Mouse (Mus musculus): ENCODE results near the gene Dydc1. TPM values are rescaled to one million over a fixed set of nuclear protein-coding genes. Genes with fewer than 3 reads are reported as not detected.
"Not testable (repeated sequence)": the region's sequence is repeated elsewhere in the genome, so short reads cannot be mapped to it uniquely, and the experiment has no call there.

Dydc1 gene
- polyA plus RNA-seq (2016; fragmentation: Nextera tagmentation; extraction: Ambion mirVana): 0.22 TPM in 1 of 2 replicates, not detected in the other

DNA sequence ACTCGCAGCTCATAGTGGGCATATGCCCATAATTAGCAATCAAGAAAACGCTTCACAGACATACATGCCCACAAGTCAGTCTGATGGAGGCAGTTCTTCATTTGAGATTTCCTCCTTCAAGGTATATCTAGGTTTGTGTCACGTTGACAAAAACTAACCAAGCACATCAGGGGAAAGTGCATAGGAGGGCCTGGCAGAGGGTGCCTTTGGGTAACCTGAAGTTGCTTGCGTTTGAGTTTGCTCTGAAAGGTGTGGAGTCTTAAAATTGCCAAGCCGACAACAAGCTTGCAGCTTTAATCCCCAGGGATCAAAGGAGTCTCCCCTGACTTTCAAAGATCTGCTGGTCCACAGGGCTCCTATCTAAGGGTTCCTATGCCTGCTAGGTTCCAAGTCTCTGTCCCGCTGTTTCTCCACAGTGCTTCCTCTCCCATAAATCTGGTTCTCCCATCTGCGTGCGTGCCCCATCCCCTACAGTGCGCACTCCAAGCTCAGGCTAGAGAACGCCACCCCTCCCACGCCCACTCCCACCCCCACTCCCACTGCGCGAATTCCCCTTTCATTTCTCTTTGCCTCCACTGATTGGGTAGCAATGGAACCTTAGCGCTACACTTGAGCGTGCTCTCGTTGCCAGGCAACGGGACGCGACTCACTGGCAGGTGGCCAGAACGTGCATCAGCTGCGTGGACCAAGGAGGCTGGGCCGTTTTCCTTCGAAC, at the start of gene Dydc1:
Dydc1 (plus strand) TSS at position 683 of the 715 bp plus-strand sequence.
- Histone ChIP-seq H3K4me3 (peak within 1 kb of the TSS; percentile 41), H3K27me3 (no peaks in the 10 kb centered on the region), H3K9ac (0 out of 2 replicates have a peak within 1 kb of the TSS, but pooled peaks have one; percentile 35), H3K27ac (no peak within 1 kb of the TSS), H3K9me3 (replicated peaks) (no peaks in the 10 kb centered on the region), H3K4me1 (peaks cover 4% of the 10 kb centered on the region; the same call in 1 of the 2 replicates), H3K36me3 (no peaks in the 10 kb centered on the region), H3K4me2 (replicated peaks) (peak within 1 kb of the TSS; percentile 62)
- WGBS: 12% methylated on average over 23 of the region's 23 CpGs
- peak; percentile 94 for ATAC-seq (ENCODE audit: low FRiP score)

DNA sequence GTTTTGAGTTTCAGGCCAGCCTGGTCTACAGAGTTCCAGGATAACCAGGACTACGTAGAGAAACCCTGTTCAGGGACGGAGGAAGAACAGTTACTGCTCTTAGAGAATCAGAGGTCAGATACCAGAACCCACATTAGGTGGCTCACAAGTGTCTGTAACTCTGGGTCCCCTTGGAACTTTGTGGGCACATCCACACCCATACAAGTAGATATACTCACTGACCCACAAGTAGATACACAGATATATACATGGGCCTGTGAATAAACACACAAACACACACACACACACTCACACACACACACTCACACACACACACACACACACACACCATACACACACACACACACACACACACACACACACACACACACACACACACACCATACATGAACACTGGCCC, 47.6 kb upstream of the Dydc1 start:
- H3K9ac ChIP-seq: no peak overlapping the region
- no peak overlapping the region for H3K4me3 ChIP-seq
- ATAC-seq (ENCODE audit: low FRiP score): no peak
- H3K27me3 ChIP-seq: no peaks in the 10 kb centered on the region
- H3K27ac ChIP-seq: no peak overlapping the region
- no peaks in the 10 kb centered on the region for H3K36me3 ChIP-seq
- H3K9me3 ChIP-seq (replicated peaks): no peaks in the 10 kb centered on the region
- H3K4me2 ChIP-seq (replicated peaks): no peak overlapping the region
- H3K4me1 ChIP-seq: no peaks in the 10 kb centered on the region
- 85% methylated on average over 2 of the region's 2 CpGs for WGBS

DNA sequence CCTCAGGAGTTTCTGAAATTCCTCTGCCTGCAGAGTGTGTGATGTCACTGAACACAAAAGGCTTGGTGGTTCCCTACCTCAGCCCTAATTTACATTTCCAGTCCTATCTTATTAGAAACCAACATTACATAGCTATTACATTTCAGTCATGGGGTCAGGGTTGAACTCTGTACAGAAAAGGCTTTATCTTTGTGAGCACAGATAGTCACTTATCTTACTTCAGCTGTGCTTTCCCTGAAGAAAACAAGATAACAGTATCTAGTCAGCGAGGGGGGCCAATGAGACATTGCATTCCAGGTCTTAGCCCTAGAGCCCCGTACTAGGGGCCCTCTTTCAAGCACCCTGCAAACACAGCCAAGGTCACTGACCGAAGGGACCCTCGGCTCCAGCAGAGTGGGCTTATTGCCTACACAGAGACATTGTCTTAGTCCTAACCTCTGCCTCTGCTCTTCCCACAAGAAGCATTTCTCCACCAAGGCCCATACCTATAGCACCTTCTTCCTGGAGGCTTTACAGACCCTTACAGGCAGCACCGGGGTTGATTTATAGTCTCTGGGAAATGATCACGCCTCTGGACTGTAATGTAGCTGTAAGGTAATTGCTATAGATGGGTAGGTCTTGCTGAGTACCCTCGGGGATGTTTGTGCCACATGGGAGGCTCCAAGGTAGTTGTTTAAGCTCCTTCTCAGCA, 47.0 kb upstream of the Dydc1 start:
- no peak overlapping the region for H3K4me2 ChIP-seq (replicated peaks)
- H3K4me1 ChIP-seq: no peaks in the 10 kb centered on the region
- no peak for ATAC-seq (ENCODE audit: low FRiP score)
- no peak overlapping the region for H3K4me3 ChIP-seq
- H3K27ac ChIP-seq: no peak overlapping the region
- no peaks in the 10 kb centered on the region for H3K36me3 ChIP-seq
- WGBS: 84% methylated on average over 7 of the region's 7 CpGs
- no peaks in the 10 kb centered on the region for H3K9me3 ChIP-seq (replicated peaks)
- H3K27me3 ChIP-seq: no peaks in the 10 kb centered on the region
- H3K9ac ChIP-seq: no peak overlapping the region

DNA sequence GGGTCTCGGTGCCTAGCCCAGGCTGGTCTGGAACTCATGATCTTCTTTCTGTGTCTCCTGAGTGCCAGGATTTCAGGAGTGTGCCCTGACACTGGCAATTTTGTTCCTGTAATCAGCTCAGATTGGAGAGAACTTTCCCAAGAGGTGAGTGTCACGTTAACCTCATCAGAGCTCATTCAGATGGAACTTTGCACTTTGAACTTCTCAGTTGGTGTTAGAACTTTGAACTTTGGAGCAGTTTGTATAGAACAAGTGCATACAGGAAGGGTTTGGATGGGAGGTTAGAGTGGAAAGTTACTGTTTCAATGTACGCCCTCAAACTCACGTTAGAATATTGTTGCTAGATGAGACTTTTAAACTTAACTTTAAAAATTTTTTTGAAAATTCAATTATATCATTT, 43.4 kb upstream of the Dydc1 start:
- WGBS: 77% methylated on average over 4 of the region's 4 CpGs
- Histone ChIP-seq H3K4me3 (no peak overlapping the region), H3K36me3 (no peaks in the 10 kb centered on the region), H3K4me2 (replicated peaks) (no peak overlapping the region), H3K4me1 (no peaks in the 10 kb centered on the region), H3K27ac (no peak overlapping the region), H3K27me3 (no peaks in the 10 kb centered on the region), H3K9ac (no peak overlapping the region), H3K9me3 (replicated peaks) (no peaks in the 10 kb centered on the region)
- no peak for ATAC-seq (ENCODE audit: low FRiP score)

DNA sequence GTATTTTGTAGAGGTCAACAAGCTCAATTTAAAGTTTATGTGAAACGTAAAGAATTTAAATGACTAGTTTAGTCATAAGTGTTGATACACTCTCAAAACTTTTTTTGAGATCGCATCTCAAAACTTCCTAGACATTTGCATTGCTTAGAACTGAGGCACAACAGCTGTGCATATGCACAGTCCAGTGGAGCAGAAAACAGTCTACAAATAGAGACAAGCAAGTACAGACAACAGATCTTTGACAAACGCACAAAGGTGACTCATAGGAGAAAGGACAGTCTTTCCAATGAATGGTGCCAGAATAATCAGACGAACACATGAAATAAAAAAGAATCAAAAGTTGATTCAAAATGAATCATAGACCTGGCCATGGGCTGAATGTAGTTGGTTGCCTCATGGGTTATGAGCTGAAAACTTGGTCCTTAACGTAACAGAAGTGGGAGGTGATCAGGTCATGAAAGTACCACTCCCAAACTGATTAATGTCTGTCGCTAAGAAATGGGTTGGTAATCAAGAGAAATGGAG, 41.7 kb upstream of the Dydc1 start:
- Histone ChIP-seq H3K4me1 (no peaks in the 10 kb centered on the region), H3K4me3 (no peak overlapping the region), H3K4me2 (replicated peaks) (no peak overlapping the region), H3K27me3 (no peaks in the 10 kb centered on the region), H3K36me3 (no peaks in the 10 kb centered on the region), H3K27ac (no peak overlapping the region), H3K9me3 (replicated peaks) (no peaks in the 10 kb centered on the region), H3K9ac (no peak overlapping the region)
- WGBS: 89% methylated on average over 6 of the region's 6 CpGs
- ATAC-seq (ENCODE audit: low FRiP score): no peak

DNA sequence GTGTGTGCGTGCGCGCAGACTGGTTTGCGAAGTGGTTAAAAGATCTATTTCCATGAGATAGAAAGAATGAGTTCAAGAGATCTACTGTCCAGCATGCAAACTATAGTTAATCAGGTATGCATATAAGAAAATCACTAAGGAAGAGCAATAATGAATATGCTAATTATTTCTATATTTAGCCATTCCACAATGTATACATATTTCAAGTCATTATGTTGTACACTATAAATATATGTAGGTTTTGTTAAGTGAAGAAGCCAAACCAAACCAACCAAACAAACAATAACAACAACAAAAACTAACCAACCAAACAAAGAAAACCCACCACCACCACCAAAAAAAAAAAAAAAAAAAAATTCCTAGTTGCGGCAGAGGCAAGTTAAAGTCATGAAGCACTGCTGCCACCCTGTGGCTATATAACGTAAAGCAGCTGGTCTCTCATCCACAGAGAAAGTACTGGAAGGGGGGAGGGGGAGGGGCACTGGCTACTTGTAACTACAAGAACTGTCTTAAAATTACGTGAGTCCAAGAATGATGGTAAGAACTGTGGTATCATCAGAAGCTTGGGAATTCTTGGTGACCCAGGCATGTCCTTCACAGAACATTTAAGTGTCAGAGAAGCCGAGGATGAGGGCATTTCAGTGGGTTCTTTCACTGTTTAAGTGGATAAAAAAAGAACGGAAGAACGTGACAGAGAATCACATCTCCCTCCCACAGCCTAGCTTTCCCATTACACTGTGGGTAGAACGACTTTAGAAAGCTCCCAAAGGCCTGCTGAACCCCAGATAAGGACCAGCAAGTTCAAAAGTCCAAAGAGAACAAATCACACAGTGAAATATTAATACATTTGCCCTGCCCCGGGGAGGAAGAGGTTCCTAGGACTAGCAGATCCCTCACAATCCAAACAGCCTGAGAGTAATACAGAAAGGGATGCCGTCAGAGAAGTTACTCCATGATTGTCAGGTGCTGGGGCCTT, 39.3 kb upstream of the Dydc1 start:
- Histone ChIP-seq H3K4me1 (no peaks in the 10 kb centered on the region), H3K4me2 (replicated peaks) (no peak overlapping the region), H3K4me3 (no peak overlapping the region), H3K9ac (no peak overlapping the region), H3K36me3 (no peaks in the 10 kb centered on the region), H3K27ac (no peak overlapping the region), H3K27me3 (no peaks in the 10 kb centered on the region), H3K9me3 (replicated peaks) (no peaks in the 10 kb centered on the region)
- ATAC-seq (ENCODE audit: low FRiP score): 0 out of 2 replicates have a peak, but pooled peaks have one; percentile 43
- 56% methylated on average over 13 of the region's 13 CpGs for WGBS

DNA sequence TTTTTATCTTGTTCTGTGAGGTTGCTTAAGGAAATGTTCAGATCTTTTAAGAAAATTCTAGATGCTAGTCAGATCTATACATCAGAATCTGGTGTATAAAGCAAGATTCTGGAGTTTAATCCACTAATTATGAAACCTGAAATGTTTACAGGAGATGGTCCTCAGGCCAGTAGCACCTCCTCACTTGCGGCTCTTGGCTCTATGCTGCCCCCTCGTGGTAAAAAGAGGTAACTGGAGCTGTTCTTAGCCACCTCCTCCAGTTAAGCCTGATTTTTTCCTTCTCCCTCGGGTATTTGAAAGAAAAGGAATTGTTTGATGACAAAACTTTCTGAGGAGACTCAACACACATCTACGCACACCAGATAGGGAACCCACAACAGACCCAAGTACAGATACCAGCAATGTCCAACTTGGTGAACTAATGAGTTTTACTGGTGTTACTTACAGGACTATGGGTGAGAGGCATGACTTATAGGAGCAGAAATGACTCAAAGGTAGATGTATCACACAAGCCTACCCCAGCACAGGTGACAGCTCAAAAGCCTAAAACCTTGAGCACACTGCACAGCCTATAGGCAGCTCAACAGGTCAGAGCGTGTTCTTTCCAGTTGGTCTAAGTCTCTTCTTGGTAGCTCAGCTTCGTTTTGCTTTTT, 37.4 kb upstream of the Dydc1 start:
- 37% methylated on average over 6 of the region's 6 CpGs for WGBS
- Histone ChIP-seq H3K36me3 (no peaks in the 10 kb centered on the region), H3K27ac (no peak overlapping the region), H3K9me3 (replicated peaks) (no peaks in the 10 kb centered on the region), H3K27me3 (no peaks in the 10 kb centered on the region), H3K4me1 (no peaks in the 10 kb centered on the region), H3K4me2 (replicated peaks) (no peak overlapping the region), H3K9ac (no peak overlapping the region), H3K4me3 (no peak overlapping the region)
- peak; percentile 70 for ATAC-seq (ENCODE audit: low FRiP score)

DNA sequence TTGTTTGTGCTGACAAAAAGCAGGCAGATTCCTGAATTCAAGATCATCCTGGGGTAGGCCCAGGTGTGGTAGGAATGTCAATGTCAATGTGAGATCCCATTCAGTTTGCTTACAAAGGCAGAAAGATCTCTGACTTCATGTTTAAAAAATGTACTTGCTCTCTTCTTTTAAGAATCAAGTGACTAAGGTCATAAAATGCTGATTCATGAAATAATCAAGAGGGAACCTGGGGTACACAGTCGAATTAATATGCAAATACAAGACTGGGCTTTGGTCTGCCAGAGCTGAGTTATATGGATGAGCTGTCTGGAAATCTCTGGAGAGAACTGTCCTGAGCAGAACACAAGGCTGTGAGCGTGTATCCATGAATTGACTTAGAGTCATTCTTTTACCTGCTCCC, 25.3 kb upstream of the Dydc1 start:
- WGBS: 75% methylated on average over 2 of the region's 2 CpGs
- Histone ChIP-seq H3K27ac (no peak overlapping the region), H3K4me3 (no peak overlapping the region), H3K27me3 (no peaks in the 10 kb centered on the region), H3K4me1 (no peaks in the 10 kb centered on the region), H3K9ac (no peak overlapping the region), H3K4me2 (replicated peaks) (no peak overlapping the region), H3K9me3 (replicated peaks) (no peaks in the 10 kb centered on the region), H3K36me3 (no peaks in the 10 kb centered on the region)
- no peak for ATAC-seq (ENCODE audit: low FRiP score)

DNA sequence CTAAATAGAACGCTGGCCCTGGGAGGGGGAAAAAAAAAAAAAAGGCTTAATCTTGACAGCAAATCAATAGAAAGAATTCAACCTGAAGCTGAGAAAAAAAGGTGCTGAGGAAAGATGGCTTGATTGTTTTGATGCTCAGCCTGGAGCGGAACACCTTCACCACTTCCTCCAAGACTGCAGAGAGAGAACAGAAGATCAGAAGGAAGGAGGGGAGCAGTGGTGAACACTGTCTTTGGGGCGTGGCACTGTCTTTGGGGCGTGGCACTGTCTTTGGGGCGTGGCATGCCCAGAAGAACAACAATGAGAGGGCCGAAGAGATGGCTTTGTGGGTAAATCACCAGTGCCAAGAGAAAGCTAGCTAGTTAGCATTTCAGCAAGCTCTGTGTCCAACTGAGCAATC, 22.2 kb upstream of the Dydc1 start:
- Histone ChIP-seq H3K27ac (no peak overlapping the region), H3K4me2 (replicated peaks) (no peak overlapping the region), H3K4me1 (no peaks in the 10 kb centered on the region), H3K4me3 (no peak overlapping the region), H3K9me3 (replicated peaks) (no peaks in the 10 kb centered on the region), H3K9ac (no peak overlapping the region), H3K36me3 (no peaks in the 10 kb centered on the region), H3K27me3 (no peaks in the 10 kb centered on the region)
- ATAC-seq (ENCODE audit: low FRiP score): no peak
- WGBS: 83% methylated on average over 6 of the region's 6 CpGs

DNA sequence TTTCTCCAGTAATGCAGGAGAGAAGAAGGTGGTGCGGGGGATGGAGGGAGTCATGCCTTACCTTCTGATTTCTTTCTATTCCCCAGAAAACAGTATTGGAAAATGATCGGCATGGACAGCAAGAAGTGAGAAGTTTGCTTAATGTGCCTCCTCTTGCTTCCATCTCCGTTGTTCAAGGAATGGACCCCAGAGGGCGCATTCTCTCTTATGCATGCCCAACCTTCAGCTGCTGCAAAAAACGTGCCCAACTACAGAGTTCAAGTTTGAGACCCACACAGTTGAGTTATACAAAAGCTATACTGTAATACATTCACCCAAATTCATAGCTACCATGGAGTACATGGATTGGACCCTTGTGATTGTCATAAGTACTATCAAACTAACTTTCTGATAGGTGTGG, 20.2 kb upstream of the Dydc1 start:
- ATAC-seq (ENCODE audit: low FRiP score): no peak
- Histone ChIP-seq H3K9ac (no peak overlapping the region), H3K27ac (no peak overlapping the region), H3K4me3 (no peak overlapping the region), H3K4me2 (replicated peaks) (no peak overlapping the region), H3K36me3 (no peaks in the 10 kb centered on the region), H3K9me3 (replicated peaks) (no peaks in the 10 kb centered on the region), H3K4me1 (no peaks in the 10 kb centered on the region), H3K27me3 (no peaks in the 10 kb centered on the region)
- 82% methylated on average over 5 of the region's 5 CpGs for WGBS

DNA sequence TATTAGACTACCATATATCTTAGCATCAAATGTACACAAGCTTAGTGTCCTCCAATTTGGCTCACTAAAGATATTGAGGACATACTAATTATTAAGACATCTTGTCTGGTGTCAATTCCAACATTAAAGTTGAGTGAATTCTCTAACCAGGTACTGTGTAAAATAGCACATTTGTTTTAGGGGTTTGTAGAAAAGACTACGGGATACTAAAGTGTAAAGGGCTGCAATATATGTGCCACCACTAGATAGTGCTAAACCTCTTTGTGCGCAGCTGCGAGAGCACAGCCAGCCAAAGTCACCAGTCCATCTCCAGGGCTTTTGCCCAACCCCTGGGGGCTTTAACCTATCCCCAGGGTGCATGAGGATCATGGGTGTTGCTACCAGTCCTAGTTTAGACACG, 19.5 kb upstream of the Dydc1 start:
- H3K4me3 ChIP-seq; H3K4me1 ChIP-seq; H3K9me3 ChIP-seq (replicated peaks); ATAC-seq (ENCODE audit: low FRiP score); H3K27ac ChIP-seq; H3K27me3 ChIP-seq; H3K9ac ChIP-seq; H3K36me3 ChIP-seq; H3K4me2 ChIP-seq (replicated peaks): not testable (repeated sequence)
- 59% methylated on average over 3 of the region's 4 CpGs for WGBS

All from hindbrain, embryonic 12.5 days (tissue).